12 mouse cellular contexts compared by ENCODE assay signal in genomic region chr15:10671868-10672267, GRCm38 (mm10). TPM values are rescaled to one million over a fixed set of nuclear protein-coding genes. Genes with fewer than 3 reads are reported as not detected.
DNase-seq lines count a peak whose midpoint lies in the region; ATAC-seq and TF ChIP-seq lines count a peak whose summit lies in the region.
"Had no signal": no experiment of that assay in that cellular context is flagged by ENCODE, and none has a peak within 500 bp of the region (broad histone marks: within the 10 kb centered on the region; RNA-seq: fewer than 3 reads in every experiment).

No protein-coding gene starts in this region.

- peak; percentile 94 for DNase-seq in liver, adult 2 months (ENCODE audit: extremely low read depth, low read depth, low spot score)
- DNase-seq in embryonic facial prominence, embryonic 14.5 days (ENCODE audit: low spot score) = peak; percentile 66
- DNase-seq in lung, postnatal 25 days (ENCODE audit: low spot score) = peak; percentile 76
- DNase-seq in spleen, postnatal 10 days (ENCODE audit: low spot score in 2 of 2) = no peak
- no peak for DNase-seq in T-cell, adult 2 months (ENCODE audit: low spot score)
- DNase-seq: cerebellum, postnatal 36 days; thymus, postnatal 4 days had no signal

- H3K4me1 ChIP-seq in liver, adult 2 months (ENCODE audit: control insufficient read depth, insufficient read depth, low read length) = peaks cover 7% of the 10 kb centered on the region
- H3K4me1 ChIP-seq in liver, embryonic 12.5 days = no peaks in the 10 kb centered on the region
- H3K4me1 ChIP-seq in embryonic facial prominence, embryonic 14.5 days (ENCODE audit: control insufficient read depth, insufficient read depth, low read length) = peaks cover 33% of the 10 kb centered on the region
- H3K4me1 ChIP-seq in heart, embryonic 14.5 days (ENCODE audit: control insufficient read depth in 2 of 2, insufficient read depth in 2 of 2, low read length in 2 of 2) = peaks cover 13 to 22% of the 10 kb centered on the region in 2 experiments
- H3K4me1 ChIP-seq: forebrain, embryonic 13.5 days had no signal

- H3K9me3 ChIP-seq in liver, embryonic 12.5 days (replicated peaks) = no peaks in the 10 kb centered on the region
- no peaks in the 10 kb centered on the region for H3K9me3 ChIP-seq in embryonic facial prominence, embryonic 14.5 days (ENCODE audit: control insufficient read depth, low read length)
- H3K9me3 ChIP-seq in heart, embryonic 14.5 days (ENCODE audit: control insufficient read depth, low read length) = no peaks in the 10 kb centered on the region
- H3K9me3 ChIP-seq: forebrain, embryonic 13.5 days had no signal

- no peaks in the 10 kb centered on the region for H3K36me3 ChIP-seq in liver, adult 2 months (ENCODE audit: control insufficient read depth, insufficient read depth, low read length)
- H3K36me3 ChIP-seq in liver, embryonic 12.5 days = no peaks in the 10 kb centered on the region
- no peaks in the 10 kb centered on the region for H3K36me3 ChIP-seq in embryonic facial prominence, embryonic 14.5 days (ENCODE audit: control insufficient read depth, insufficient read depth, low read length)
- no peaks in the 10 kb centered on the region for H3K36me3 ChIP-seq in heart, embryonic 14.5 days (ENCODE audit: control insufficient read depth, insufficient read depth, low read length)

- no peak overlapping the region for H3K4me3 ChIP-seq in liver, adult 2 months (ENCODE audit: insufficient read depth, low read depth, low read length)
- no peak overlapping the region for H3K4me3 ChIP-seq in liver, embryonic 12.5 days
- no peak overlapping the region for H3K4me3 ChIP-seq in embryonic facial prominence, embryonic 14.5 days (ENCODE audit: low read depth, low read length)
- H3K4me3 ChIP-seq in heart, embryonic 14.5 days (ENCODE audit: control insufficient read depth in 1 of 2, insufficient read depth in 1 of 2, low read depth in 1 of 2, low read length in 2 of 2) = no peak overlapping the region
- H3K4me3 ChIP-seq: forebrain, embryonic 13.5 days had no signal

- H3K4me2 ChIP-seq in liver, embryonic 12.5 days = no peak overlapping the region
- no peak overlapping the region for H3K4me2 ChIP-seq in embryonic facial prominence, embryonic 14.5 days (ENCODE audit: low read depth, low read length)
- H3K4me2 ChIP-seq in heart, embryonic 14.5 days (ENCODE audit: low read length) = no peak overlapping the region
- H3K4me2 ChIP-seq: forebrain, embryonic 13.5 days had no signal

- peak overlapping the region; percentile 48 for H3K27ac ChIP-seq in liver, adult 2 months (replicated peaks; ENCODE audit: insufficient read depth, low read depth, low read length)
- H3K27ac ChIP-seq in liver, embryonic 12.5 days = no peak overlapping the region
- H3K27ac ChIP-seq in embryonic facial prominence, embryonic 14.5 days (replicated peaks; ENCODE audit: low read depth, low read length) = peak overlapping the region; percentile 41; the same call in 1 of the 2 replicates
- peak overlapping the region; percentile 53 to 55; a peak in 3 of 4 replicates for H3K27ac ChIP-seq in heart, embryonic 14.5 days (replicated peaks in 1 of 2; ENCODE audit: control insufficient read depth in 1 of 2, insufficient read depth in 1 of 2, low read depth in 2 of 2, low read length in 2 of 2)
- H3K27ac ChIP-seq: forebrain, embryonic 13.5 days; macrophage had no signal

- TF ChIP-seq POLR2A in liver, adult 2 months (IDR thresholded peaks at IDR 0.05; ENCODE audit: extremely low read depth, insufficient read depth, low read length) = no peak

- no peak overlapping the region for H3K9ac ChIP-seq in liver, adult 2 months (ENCODE audit: low read depth, low read length)
- H3K9ac ChIP-seq in liver, embryonic 12.5 days = no peak overlapping the region
- no peak overlapping the region for H3K9ac ChIP-seq in embryonic facial prominence, embryonic 14.5 days (ENCODE audit: low read depth, low read length)
- H3K9ac ChIP-seq in heart, embryonic 14.5 days (ENCODE audit: low read length) = no peak overlapping the region
- H3K9ac ChIP-seq: forebrain, embryonic 13.5 days had no signal

- TF ChIP-seq CTCF in liver, adult 2 months (IDR thresholded peaks at IDR 0.05; ENCODE audit: low read depth, low read length) = no peak

- H3K79me2 ChIP-seq in liver, adult 2 months (ENCODE audit: control insufficient read depth, insufficient read depth, low read length) = peaks cover 34% of the 10 kb centered on the region; the same call in 1 of the 2 replicates

- H3K27me3 ChIP-seq in liver, adult 2 months (ENCODE audit: control insufficient read depth, insufficient read depth, low read length) = no peaks in the 10 kb centered on the region
- no peaks in the 10 kb centered on the region for H3K27me3 ChIP-seq in liver, embryonic 12.5 days (replicated peaks)
- H3K27me3 ChIP-seq in embryonic facial prominence, embryonic 14.5 days (replicated peaks; ENCODE audit: control insufficient read depth, insufficient read depth, low read length) = no peaks in the 10 kb centered on the region
- peaks cover 28% of the 10 kb centered on the region for H3K27me3 ChIP-seq in heart, embryonic 14.5 days (ENCODE audit: control insufficient read depth, insufficient read depth, low read length)
- H3K27me3 ChIP-seq: forebrain, embryonic 13.5 days had no signal

- 21% methylated on average over 4 of the region's 4 CpGs for WGBS in liver, adult 2 months
- WGBS in liver, embryonic 12.5 days (ENCODE audit: insufficient replicate concordance) = 63% methylated on average over 4 of the region's 4 CpGs
- 48% methylated on average over 4 of the region's 4 CpGs for WGBS in embryonic facial prominence, embryonic 14.5 days
- 29% methylated on average over 4 of the region's 4 CpGs for WGBS in heart, embryonic 14.5 days

- ATAC-seq in liver, embryonic 12.5 days = no peak
- 0 out of 2 replicates have a peak, but pooled peaks have one; percentile 20 for ATAC-seq in embryonic facial prominence, embryonic 14.5 days (ENCODE audit: low read depth)
- ATAC-seq in heart, embryonic 14.5 days (ENCODE audit: insufficient number of reproducible peaks, insufficient read depth, low FRiP score, low read depth) = 0 out of 2 replicates have a peak, but pooled peaks have one; percentile 39
- ATAC-seq: forebrain, embryonic 13.5 days; hindbrain, embryonic 16.5 days had no signal

RNA-seq across cellular contexts. Expression of gene Rai14, which starts 42.6 kb away (rescaled TPM):
- 12.4 and 17.1 TPM in 2 replicates for total RNA-seq in liver, adult 2 months (2014; rRNA removed)
- 3.4 and 3.5 TPM in 2 replicates for polyA plus RNA-seq in liver, adult 2 months (2012; rRNA removed)
- 9.2 and 9.7 TPM in 2 replicates for polyA plus RNA-seq in liver, embryonic 12.5 days (2016; fragmentation: Nextera tagmentation; extraction: Ambion mirVana)
- polyA plus RNA-seq in embryonic facial prominence, embryonic 14.5 days (2014; fragmentation: Nextera tagmentation; extraction: Ambion mirVana) = 52.4 and 53.4 TPM in 2 replicates
- polyA plus RNA-seq in heart, embryonic 14.5 days (2014; fragmentation: Nextera tagmentation; extraction: Ambion mirVana) = 12.9 and 14.9 TPM in 2 replicates

Comparison
In these comparisons a context has a peak if more than half of its experiments do, and no peak if none do; other contexts are left out.
1. DNase-seq: peak in liver, adult 2 months (single experiment), embryonic facial prominence, embryonic 14.5 days (single experiment) and lung, postnatal 25 days (single experiment); none in spleen, postnatal 10 days (0 of 2) and T-cell, adult 2 months (single experiment).